Mouse (Mus musculus) testis, adult 2 months (tissue): ENCODE data around the gene Xrcc6.

Experiments used
- CTCF ChIP-seq: fragments of 200-500 bp; IDR thresholded peaks from 2 replicates; pipeline ENCODE4 v1.5.1; 2012; ENCODE audit warnings: low read depth, mild to moderate bottlenecking, inconsistent platforms, low read length, moderate library complexity; ENCODE audit not compliant: control insufficient read depth, insufficient read depth, insufficient replicate concordance
- POLR2A ChIP-seq: fragments of 200-500 bp; IDR thresholded peaks from 2 replicates; pipeline ENCODE4 v1.6.1; 2012; ENCODE audit warnings: low read depth, mild to moderate bottlenecking, inconsistent platforms, low read length, moderate library complexity; ENCODE audit not compliant: control insufficient read depth

- TF ChIP-seq POLR2A (no peak), CTCF (no peak)
Measured at GRCm38 (mm10) chr15:82032386-82032785, 44.8 kb downstream of the Xrcc6 start.
